Mouse (Mus musculus) hindbrain, embryonic 10.5 days (tissue): ENCODE measurements at regions not wholly inside any gene's neighbourhood (a gene's known extent, or its start where the extent isn't known, plus 50 kb on each side); places are given as distances from the start of the nearest gene placed in this dataset.

Experiments
- DNase-seq: peaks from one replicate; pipeline ENCODE4 v3.0.0-alpha.2; 2017; ENCODE audit warnings: low spot score
- H3K27ac ChIP-seq: fragments of 300-500 bp; sonication (generic); 2 replicates; pipeline ENCODE4 v1.5.1; 2016; ENCODE audit warnings: mild to moderate bottlenecking, moderate library complexity
- H3K27me3 ChIP-seq: fragments of 300-500 bp; sonication (generic); 2 replicates; pipeline ENCODE4 v1.6.1; 2016; ENCODE audit warnings: mild to moderate bottlenecking; ENCODE audit not compliant: poor library complexity, insufficient read depth, severe bottlenecking
- H3K36me3 ChIP-seq: fragments of 300-500 bp; sonication (generic); 2 replicates; pipeline ENCODE4 v1.6.1; 2016; ENCODE audit warnings: mild to moderate bottlenecking, moderate library complexity
- H3K4me1 ChIP-seq: fragments of 300-500 bp; sonication (generic); replicated peaks from 2 replicates; pipeline ENCODE4 v1.6.1; 2016; ENCODE audit warnings: mild to moderate bottlenecking
- H3K4me3 ChIP-seq: fragments of 300-500 bp; sonication (generic); 2 replicates; pipeline ENCODE4 v1.5.1; 2016; ENCODE audit warnings: mild to moderate bottlenecking, moderate library complexity
- H3K9me3 ChIP-seq: fragments of 300-500 bp; sonication (generic); 2 replicates; pipeline ENCODE4 v1.6.1; 2016; ENCODE audit warnings: mild to moderate bottlenecking, moderate library complexity
- WGBS: fragments of 180-500 bp; shearing (Covaris S2); methylation state at CpG from one replicate; pipeline ENCODE4 v1.1.7; 2016; 5-methylcytosine and 5-hydroxymethylcytosine counted together

- DNase-seq = no peak
- 88% methylated on average over 11 of the region's 11 CpGs for WGBS
- no peaks in the 10 kb centered on the region for H3K36me3 ChIP-seq
- H3K9me3 ChIP-seq = no peaks in the 10 kb centered on the region
- H3K27ac ChIP-seq = no peak overlapping the region
- H3K27me3 ChIP-seq = no peaks in the 10 kb centered on the region
- 0 out of 2 replicates have a peak, but pooled peaks cover under 1% of the 10 kb centered on the region for H3K4me1 ChIP-seq
- no peak overlapping the region for H3K4me3 ChIP-seq
These were observed 207.9 kb upstream of the Pgrmc2 start for GRCm38 (mm10) chr3:41290535-41291307.

GRCm38 (mm10) chr3:41288735-41289134, 205.9 kb upstream of the Pgrmc2 start:
- Histone ChIP-seq H3K4me1 (peaks cover 13% of the 10 kb centered on the region; the same call in 1 of the 2 replicates), H3K36me3 (no peaks in the 10 kb centered on the region), H3K27ac (no peak overlapping the region), H3K27me3 (no peaks in the 10 kb centered on the region), H3K4me3 (no peak overlapping the region), H3K9me3 (no peaks in the 10 kb centered on the region)
- WGBS = 89% methylated on average over 4 of the region's 4 CpGs
- no peak for DNase-seq

- Histone ChIP-seq H3K9me3 (no peaks in the 10 kb centered on the region), H3K4me3 (no peak overlapping the region), H3K36me3 (no peaks in the 10 kb centered on the region), H3K27ac (no peak overlapping the region), H3K4me1 (peaks cover 13% of the 10 kb centered on the region; the same call in 1 of the 2 replicates), H3K27me3 (no peaks in the 10 kb centered on the region)
- 97% methylated on average over 4 of the region's 4 CpGs for WGBS
- DNase-seq = no peak
These were observed 205.2 kb upstream of the Pgrmc2 start for GRCm38 (mm10) chr3:41288066-41288465.

- no peak for DNase-seq
- Histone ChIP-seq H3K27me3 (no peaks in the 10 kb centered on the region), H3K27ac (no peak overlapping the region; the same call in 1 of the 2 replicates), H3K4me1 (peaks cover 13% of the 10 kb centered on the region; the same call in 1 of the 2 replicates), H3K9me3 (no peaks in the 10 kb centered on the region), H3K36me3 (no peaks in the 10 kb centered on the region), H3K4me3 (no peak overlapping the region)
- WGBS = 76% methylated on average over 5 of the region's 5 CpGs
These were observed 202.5 kb upstream of the Pgrmc2 start for GRCm38 (mm10) chr3:41285336-41285735.

- no peak overlapping the region for H3K4me3 ChIP-seq
- peak; percentile 66 for DNase-seq
- H3K27ac ChIP-seq = no peak overlapping the region; the same call in 1 of the 2 replicates
- no peaks in the 10 kb centered on the region for H3K9me3 ChIP-seq
- H3K36me3 ChIP-seq = no peaks in the 10 kb centered on the region
- 37% methylated on average over 13 of the region's 13 CpGs for WGBS
- H3K27me3 ChIP-seq = no peaks in the 10 kb centered on the region
- peaks cover 13% of the 10 kb centered on the region; the same call in 1 of the 2 replicates for H3K4me1 ChIP-seq
These were observed 202.1 kb upstream of the Pgrmc2 start for GRCm38 (mm10) chr3:41284897-41285296.

- H3K4me3 ChIP-seq = no peak overlapping the region
- peak; percentile 15 for DNase-seq
- H3K27ac ChIP-seq = no peak overlapping the region
- H3K4me1 ChIP-seq = peaks cover 13% of the 10 kb centered on the region; the same call in 1 of the 2 replicates
- 0 out of 2 replicates have a peak, but pooled peaks cover 3% of the 10 kb centered on the region for H3K9me3 ChIP-seq
- H3K36me3 ChIP-seq = no peaks in the 10 kb centered on the region
- H3K27me3 ChIP-seq = no peaks in the 10 kb centered on the region
- WGBS = 50% methylated on average over 8 of the region's 8 CpGs
These were observed 199.7 kb upstream of the Pgrmc2 start for GRCm38 (mm10) chr3:41282431-41283037.

GRCm38 (mm10) chr3:41276096-41276495, 193.2 kb upstream of the Pgrmc2 start:
- no peak overlapping the region for H3K27ac ChIP-seq
- H3K4me1 ChIP-seq = peaks cover 10% of the 10 kb centered on the region
- H3K4me3 ChIP-seq = no peak overlapping the region
- H3K27me3 ChIP-seq = no peaks in the 10 kb centered on the region
- 85% methylated on average over 9 of the region's 9 CpGs for WGBS
- no peak for DNase-seq
- H3K36me3 ChIP-seq = no peaks in the 10 kb centered on the region
- 0 out of 2 replicates have a peak, but pooled peaks cover 3% of the 10 kb centered on the region for H3K9me3 ChIP-seq

- H3K27ac ChIP-seq = no peak overlapping the region
- 92% methylated on average over 4 of the region's 4 CpGs for WGBS
- no peaks in the 10 kb centered on the region for H3K27me3 ChIP-seq
- H3K4me1 ChIP-seq = no peaks in the 10 kb centered on the region
- DNase-seq = no peak
- no peak overlapping the region for H3K4me3 ChIP-seq
- H3K36me3 ChIP-seq = no peaks in the 10 kb centered on the region
- no peaks in the 10 kb centered on the region for H3K9me3 ChIP-seq
These were observed 185.7 kb upstream of the Pgrmc2 start for GRCm38 (mm10) chr3:41268516-41268915.

- no peak for DNase-seq
- no peaks in the 10 kb centered on the region for H3K9me3 ChIP-seq
- H3K27me3 ChIP-seq = no peaks in the 10 kb centered on the region
- H3K4me3 ChIP-seq = no peak overlapping the region
- 94% methylated on average over 6 of the region's 6 CpGs for WGBS
- no peaks in the 10 kb centered on the region for H3K4me1 ChIP-seq
- no peaks in the 10 kb centered on the region for H3K36me3 ChIP-seq
- H3K27ac ChIP-seq = no peak overlapping the region
These were observed 183.4 kb upstream of the Pgrmc2 start for GRCm38 (mm10) chr3:41266216-41266615.

GRCm38 (mm10) chr3:41265399-41265798, 182.6 kb upstream of the Pgrmc2 start:
- Histone ChIP-seq H3K4me1 (no peaks in the 10 kb centered on the region), H3K4me3 (no peak overlapping the region), H3K9me3 (no peaks in the 10 kb centered on the region), H3K36me3 (no peaks in the 10 kb centered on the region), H3K27ac (no peak overlapping the region), H3K27me3 (no peaks in the 10 kb centered on the region)
- WGBS = 95% methylated on average over 3 of the region's 3 CpGs
- DNase-seq = no peak

GRCm38 (mm10) chr3:41258291-41258690, 175.4 kb upstream of the Pgrmc2 start:
- DNase-seq = peak; percentile 42
- no peak overlapping the region for H3K4me3 ChIP-seq
- H3K4me1 ChIP-seq = no peaks in the 10 kb centered on the region
- 0 out of 2 replicates have a peak overlapping the region, but pooled peaks have one; percentile 50 for H3K27ac ChIP-seq
- WGBS = 58% methylated on average over 6 of the region's 6 CpGs
- H3K27me3 ChIP-seq = no peaks in the 10 kb centered on the region
- no peaks in the 10 kb centered on the region for H3K36me3 ChIP-seq
- H3K9me3 ChIP-seq = no peaks in the 10 kb centered on the region

- WGBS = 52% methylated on average over 2 of the region's 2 CpGs
- H3K4me1 ChIP-seq = no peaks in the 10 kb centered on the region
- H3K36me3 ChIP-seq = no peaks in the 10 kb centered on the region
These were observed 162.1 kb upstream of the Pgrmc2 start for GRCm38 (mm10) chr3:41244960-41245359.

GRCm38 (mm10) chr3:41241856-41242552, 159.2 kb upstream of the Pgrmc2 start:
- Histone ChIP-seq H3K9me3 (no peaks in the 10 kb centered on the region), H3K27ac (no peak overlapping the region), H3K27me3 (no peaks in the 10 kb centered on the region), H3K4me3 (no peak overlapping the region), H3K4me1 (no peaks in the 10 kb centered on the region), H3K36me3 (no peaks in the 10 kb centered on the region)
- no peak for DNase-seq
- WGBS = 87% methylated on average over 8 of the region's 8 CpGs

More at GRCm38 (mm10) chr3:41244960-41245359, 162.1 kb upstream of the Pgrmc2 start:
- no peaks in the 10 kb centered on the region for H3K9me3 ChIP-seq
- no peak for DNase-seq
- no peak overlapping the region for H3K4me3 ChIP-seq
- no peak overlapping the region for H3K27ac ChIP-seq
- H3K27me3 ChIP-seq = no peaks in the 10 kb centered on the region
